Mouse (Mus musculus) gastrocnemius, adult 8-10 months (tissue): ENCODE results near the gene Ehbp1l1. TPM values are rescaled to one million over a fixed set of nuclear protein-coding genes. Genes with fewer than 3 reads are reported as not detected.
A peak's percentile ranks its signal among the peaks of the same experiment; 100 is the strongest.

Experiments
- DNase-seq, 2 experiments: peaks; one replicate each; pipeline ENCODE4 v3.0.0; 2022; ENCODE audit warnings: low spot score in 2 of 2
- total RNA-seq, 4 experiments: library from RNA; stranded (reverse); gene quantifications; 2 replicates each; pipeline ENCODE4 v1.2.4; 2022

Ehbp1l1 gene
- 100 to 1,000 TPM; 195 to 259 (median 242) TPM for total RNA-seq

DNA sequence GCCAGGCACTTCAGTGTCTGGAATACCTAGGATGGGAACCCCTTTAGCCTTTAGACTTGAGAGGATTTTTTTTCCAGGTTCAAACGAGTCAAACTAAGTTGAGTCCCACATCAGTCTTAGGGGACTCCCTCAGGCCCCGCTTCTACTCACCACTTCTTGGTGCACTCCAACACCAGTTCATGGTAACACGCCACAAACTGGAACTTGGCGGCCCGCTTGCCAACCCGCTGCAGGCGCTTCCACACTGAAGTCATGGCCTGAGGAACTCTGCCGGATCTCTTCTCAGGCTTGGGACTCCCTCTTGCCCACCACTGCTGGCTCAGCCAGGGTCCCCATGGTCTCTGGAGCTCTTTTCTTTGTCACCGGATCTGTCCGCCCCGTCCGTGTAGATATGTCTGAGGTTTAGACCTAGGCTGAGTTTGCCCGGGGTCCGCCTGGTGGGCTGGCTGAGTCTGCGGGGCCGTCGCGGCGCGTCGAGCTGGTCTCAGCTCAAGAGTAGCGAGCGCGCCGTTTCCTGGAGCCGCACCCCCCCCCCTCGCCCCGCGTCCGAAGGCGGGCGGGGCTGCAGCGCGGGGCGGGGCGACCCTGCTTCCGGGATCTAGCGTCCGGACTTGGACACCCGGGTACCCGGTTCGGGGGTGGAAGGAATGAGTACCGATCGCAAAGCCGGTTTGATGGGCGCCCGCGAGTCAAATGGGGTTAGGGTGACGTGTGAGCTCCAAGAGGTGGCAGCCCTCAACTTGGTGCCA lies at the start of gene Ehbp1l1:
Gene Ehbp1l1, minus strand, starts transcription at position 551 of the 749 bp plus-strand sequence.
- DNase-seq, result peak in 1 of 2 experiments; percentile 62

DNA sequence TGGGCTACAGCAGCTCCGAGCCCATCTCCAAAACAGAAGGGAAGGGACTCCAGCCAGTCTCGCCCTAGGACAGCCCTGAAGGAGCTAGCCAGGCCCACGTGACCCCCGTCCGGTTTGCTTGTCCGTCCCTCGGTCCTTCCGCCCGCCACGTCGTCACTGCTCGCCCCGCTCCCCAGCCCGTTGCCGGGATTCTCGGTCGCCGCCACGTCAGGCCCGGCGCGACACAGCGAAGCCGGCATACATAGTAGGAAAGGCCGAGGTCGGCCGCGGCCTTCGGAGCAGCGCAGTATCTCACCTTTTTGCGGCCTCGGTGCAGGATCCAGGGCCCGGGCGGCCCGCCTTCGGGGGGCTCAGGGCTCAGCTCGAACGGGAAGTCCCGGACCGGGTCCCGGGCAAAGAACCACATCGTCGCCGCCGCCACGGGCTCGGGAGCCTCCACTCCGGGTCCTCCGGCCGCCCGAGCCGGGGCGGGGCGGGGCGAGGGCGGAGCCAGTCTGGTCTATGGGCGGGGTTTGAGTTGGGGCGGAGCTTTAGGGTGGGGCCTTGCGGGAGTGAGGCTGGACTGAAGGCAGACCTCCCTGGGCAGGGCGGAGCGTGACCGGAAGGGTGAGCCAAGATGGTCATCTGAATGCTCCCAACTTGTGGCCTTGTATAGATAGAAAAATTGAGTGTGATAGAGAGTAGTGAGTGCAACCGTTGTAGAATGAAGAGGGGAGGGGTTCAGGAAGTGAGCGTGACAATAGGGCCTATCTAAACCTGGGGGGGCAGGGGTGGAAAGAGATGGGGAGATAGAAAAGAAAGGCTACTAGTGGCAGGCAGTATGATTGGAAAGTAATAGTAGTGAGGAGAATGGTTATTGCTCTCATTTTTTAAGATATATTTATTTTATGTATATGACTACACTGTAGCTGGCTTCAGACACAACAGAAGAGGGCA lies 45.1 kb upstream of the Ehbp1l1 start, which contains the start of gene Scyl1:
Gene Scyl1, minus strand, starts transcription at position 495 of the 936 bp plus-strand sequence.
- DNase-seq, result peak; percentile 93 to 96

DNA sequence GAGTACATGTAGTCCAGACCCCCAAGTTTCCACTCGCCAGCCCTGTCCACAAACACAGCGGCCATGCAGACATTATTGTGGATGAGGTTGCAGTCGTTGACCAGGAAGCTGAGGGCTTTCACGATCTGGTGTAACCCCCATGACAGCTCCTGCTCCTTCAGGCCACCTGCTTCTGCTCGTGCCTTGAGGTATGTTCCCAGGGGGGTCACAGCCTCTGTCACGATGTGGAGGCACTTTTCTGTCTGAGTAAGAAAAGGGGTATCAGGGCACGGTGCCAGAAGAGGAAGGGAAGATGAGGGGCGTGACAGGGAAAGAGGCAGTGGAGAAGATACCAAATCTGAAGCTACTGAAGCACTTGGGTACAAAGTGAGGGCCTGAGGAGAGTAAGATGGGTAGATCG lies 44.2 kb upstream of the Ehbp1l1 start:
- DNase-seq, result no peak

DNA sequence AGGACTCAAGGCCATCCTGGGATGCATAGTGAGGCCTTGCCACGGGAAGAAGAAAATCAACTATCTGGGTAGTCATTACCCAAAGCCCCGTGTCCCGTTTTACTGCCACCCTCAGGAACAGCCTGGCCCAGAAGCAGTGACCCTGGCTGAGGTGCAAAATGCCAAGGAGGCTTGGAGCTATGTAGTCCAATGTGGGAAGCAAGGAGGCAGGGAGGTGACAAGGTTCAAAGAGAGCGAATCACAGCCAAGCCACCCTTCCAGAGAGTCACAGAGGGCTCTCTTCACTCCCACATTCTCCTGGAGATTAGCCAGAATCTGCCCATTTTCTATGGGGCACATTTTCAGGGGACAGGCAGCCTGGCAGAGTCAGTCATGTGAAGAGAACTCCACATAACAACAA lies 41.2 kb upstream of the Ehbp1l1 start:
- no peak for DNase-seq

DNA sequence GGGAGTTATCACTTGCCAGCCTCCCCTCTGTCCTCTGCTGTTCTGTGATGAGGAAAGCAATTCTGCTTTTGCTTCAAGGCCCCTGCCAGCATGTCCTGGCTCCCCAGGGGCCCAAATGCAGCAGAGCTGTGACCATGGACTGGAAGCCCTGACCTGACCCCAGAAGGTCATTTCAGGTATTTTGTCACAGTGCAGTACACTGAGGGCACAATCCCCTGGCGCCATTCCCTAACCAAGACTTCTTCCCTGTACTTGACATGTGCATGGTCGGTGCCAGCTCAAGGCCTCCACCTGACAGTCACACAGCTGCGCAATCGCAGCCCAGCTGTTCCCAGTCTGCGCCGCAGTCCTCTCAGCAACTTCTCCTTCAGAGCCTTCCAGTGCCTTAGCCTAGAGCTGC lies 37.0 kb upstream of the Ehbp1l1 start:
- no peak for DNase-seq

DNA sequence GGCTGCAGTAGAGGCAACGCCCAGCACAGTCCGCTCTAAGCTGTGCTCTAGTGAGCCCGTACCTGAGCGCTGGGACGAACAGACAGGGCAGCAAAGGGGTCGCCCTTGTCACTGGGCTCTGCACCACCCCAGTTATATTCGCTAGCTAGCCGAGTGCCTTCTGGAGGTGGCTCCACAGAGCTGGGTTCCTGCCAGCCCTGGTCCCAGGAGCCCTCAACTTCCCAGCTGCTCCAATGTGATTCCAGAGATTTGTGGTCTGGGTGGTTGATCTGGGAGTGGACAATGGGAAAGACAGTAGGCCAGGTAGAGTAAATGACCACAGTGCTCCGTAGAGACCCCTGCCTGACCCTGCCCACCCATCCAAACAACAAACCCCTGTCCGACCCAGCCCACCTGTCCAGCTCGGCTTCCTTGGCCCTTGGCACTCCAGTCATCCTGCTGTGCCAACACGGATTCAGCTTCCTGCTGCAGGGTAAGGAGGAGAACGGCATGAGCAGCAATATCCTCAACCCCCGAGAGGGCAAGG lies 32.8 kb upstream of the Ehbp1l1 start:
- DNase-seq, result no peak

DNA sequence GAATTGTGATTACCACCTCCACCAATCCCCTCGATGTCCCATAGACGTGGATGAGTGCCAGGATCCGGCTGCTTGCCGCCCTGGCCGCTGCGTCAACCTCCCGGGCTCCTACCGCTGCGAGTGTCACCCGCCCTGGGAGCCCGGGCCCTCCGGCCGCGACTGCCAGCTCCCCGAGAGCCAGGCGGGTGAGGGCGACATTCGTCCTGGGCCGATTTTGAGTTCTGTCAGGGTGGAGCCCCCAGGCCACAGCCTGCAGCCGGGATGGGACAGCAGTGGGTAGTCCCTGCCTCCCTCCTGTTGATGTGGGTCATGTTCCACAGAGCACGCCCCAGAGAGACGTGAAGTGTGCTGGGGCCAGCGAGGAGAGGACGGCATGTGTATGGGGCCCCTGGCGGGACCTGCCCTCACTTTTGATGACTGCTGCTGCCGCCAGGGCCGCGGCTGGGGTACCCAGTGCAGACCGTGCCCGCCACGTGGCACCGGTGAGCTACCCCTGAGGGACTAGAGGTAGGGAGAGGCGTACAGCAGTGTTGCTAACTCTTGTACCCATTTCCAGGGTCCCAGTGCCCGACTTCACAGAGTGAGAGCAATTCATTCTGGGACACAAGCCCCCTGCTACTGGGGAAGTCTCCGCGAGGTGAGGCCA lies 31.0 kb upstream of the Ehbp1l1 start:
- no peak for DNase-seq

DNA sequence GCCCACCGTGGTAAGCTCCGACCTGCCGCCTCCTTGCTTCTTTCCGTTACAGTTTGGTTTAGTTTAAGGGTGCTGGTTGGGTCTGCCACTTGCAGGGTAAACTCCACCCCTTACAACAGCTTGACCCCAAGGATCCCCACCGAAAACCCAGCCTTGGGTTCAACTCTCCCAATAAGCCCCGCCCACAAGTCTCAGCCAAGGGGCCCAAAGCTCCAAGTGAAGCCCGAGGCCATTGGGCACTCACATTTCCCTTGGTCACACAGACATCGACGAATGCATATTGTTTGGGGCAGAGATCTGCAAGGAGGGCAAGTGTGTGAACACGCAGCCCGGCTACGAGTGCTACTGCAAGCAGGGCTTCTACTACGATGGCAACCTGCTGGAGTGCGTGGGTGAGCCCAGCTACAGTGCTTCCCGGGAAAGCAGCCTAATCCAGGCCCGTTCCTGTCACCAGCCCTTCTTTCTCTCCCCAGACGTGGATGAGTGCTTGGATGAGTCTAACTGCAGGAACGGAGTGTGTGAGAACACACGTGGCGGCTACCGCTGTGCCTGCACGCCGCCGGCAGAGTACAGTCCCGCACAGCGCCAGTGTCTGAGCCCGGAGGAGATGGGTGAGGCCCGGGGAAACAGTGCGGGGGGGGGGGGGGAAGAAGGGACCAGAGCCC lies 30.3 kb upstream of the Ehbp1l1 start:
- no peak for DNase-seq

DNA sequence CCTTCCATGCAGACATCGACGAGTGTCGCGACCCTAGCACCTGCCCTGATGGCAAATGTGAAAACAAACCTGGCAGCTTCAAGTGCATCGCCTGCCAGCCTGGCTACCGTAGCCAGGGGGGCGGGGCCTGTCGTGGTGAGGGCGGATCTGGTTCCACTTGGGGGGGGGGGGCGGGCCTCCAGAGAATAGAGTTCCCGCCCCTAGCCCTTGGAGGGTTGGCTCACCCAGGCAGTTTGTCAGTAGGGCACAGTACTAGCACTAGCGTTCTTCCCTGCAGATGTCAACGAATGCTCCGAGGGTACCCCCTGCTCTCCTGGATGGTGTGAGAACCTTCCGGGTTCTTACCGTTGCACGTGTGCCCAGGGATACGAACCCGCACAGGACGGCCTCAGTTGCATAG lies 25.6 kb upstream of the Ehbp1l1 start:
- no peak for DNase-seq

DNA sequence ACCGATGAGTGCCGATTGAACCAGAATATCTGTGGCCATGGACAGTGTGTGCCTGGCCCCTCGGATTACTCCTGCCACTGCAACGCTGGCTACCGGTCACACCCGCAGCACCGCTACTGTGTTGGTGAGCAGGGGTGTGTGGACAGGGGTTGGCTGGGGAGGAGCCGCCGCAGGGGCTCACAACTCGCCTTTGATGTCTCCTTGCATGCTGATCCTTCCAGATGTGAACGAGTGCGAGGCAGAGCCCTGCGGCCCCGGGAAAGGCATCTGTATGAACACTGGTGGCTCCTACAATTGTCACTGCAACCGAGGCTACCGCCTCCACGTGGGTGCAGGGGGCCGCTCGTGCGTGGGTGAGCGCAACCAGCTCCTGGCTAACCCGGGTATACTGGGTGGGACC lies 24.8 kb upstream of the Ehbp1l1 start:
- no peak for DNase-seq

DNA sequence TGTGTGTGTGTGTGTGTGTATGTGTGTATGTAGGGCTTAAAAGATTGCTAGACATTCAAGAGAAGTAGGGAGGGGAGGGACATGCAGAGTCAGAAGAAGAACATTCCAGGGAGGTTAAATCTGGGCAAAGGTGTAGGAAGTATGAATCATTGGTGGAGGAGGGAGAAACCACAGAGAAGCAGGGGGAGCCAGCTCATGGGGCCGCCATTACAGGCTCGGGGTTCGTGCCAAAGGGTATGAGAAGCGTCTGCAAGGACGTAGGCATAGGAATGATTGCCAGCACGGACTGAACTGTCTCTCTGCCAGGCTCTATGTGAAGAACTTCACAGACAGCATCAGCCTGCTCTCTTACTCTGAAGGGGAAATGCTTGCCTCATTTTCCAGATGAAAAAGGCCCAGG lies 23.4 kb upstream of the Ehbp1l1 start:
- DNase-seq, result no peak

DNA sequence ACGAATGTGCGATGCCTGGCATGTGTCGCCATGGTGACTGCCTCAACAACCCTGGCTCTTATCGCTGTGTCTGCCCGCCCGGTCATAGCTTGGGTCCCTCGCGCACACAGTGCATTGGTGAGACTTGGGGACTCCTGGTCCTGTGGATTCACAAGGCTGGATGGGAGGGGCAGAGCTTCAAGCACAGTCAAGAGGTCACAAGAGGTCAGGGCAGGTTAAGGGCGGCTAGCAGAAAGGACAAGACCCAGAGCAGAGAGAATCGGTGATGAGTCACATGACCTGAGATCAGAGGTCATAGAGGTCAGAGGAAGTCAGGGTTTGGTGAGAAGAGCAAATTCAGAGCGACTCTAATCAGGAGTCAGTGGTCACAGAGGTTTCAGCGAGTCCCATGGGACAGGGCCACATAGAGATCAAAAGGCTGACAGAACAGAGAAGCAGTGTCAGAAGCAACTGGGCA lies 20.8 kb upstream of the Ehbp1l1 start:
- DNase-seq, result no peak

DNA sequence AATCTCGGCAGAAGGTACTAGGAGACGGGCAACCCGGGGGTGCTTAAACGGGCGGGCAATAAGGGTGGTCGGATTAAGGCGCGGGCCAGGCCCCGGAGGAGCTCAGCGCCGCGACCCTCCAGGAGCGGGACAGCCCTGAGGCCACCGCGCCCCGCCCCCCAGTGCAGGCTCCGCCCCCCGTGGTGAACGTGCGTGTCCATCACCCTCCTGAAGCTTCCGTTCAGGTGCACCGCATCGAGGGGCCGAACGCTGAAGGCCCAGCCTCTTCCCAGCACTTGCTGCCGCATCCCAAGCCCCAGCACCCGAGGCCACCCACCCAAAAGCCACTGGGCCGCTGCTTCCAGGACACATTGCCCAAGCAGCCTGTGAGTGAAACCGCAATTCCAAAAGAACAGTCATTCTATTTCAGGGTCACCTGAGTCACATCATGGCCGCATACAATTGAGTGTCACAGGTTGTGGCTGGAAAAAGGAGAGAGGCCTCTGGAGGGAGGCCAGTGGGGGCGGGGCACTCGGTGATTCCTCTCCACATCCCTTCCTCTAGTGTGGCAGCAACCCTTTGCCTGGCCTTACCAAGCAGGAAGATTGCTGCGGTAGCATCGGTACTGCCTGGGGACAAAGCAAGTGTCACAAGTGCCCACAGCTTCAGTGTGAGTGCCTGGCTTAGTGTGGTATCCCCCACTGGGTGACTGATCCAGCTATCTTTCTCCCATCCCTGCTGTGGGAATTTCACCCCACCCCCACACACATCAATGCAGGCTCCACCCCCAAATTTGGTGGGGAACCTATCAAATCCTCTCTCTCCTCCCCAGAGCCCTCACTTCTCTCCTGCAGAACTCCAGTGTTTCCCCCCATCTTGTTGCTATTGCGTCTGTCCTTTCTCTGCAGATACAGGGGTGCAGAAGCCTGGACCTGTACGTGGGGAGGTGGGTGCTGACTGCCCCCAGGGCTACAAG lies 19.9 kb upstream of the Ehbp1l1 start:
- no peak for DNase-seq

DNA sequence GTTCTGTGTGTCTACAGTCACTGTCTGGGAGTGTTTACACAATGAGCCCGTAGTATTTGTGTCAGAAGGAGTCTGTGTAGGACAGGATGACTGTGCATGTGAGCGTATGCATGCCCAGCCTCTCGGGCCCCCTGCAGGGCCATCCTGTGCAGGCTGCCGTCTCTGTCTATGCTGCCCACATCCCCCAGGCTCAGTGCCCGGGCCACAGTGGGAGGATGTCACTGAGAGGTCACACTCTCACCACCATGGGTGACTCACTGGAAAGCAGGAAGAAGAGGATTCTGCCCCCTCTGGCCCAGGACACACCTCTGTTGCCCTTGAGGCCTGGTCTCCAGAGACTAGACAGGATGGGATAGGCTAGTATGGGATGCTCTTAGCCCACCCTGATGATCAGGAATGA lies 17.5 kb upstream of the Ehbp1l1 start:
- no peak for DNase-seq

DNA sequence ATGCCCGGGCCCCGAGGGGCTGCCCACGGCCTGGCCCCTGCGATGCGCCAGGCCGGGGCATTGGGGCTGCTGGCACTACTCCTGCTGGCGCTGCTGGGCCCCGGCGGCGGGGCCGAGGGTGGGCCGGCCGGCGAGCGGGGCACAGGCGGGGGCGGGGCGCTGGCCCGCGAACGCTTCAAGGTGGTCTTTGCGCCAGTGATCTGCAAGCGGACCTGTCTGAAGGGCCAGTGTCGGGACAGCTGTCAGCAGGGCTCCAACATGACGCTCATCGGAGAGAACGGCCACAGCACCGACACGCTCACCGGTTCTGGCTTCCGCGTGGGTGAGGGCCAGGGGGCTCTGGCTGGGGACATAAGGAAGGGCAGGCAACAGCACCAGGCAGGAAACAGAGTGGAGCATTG lies 16.1 kb upstream of the Ehbp1l1 start:
- no peak for DNase-seq

DNA sequence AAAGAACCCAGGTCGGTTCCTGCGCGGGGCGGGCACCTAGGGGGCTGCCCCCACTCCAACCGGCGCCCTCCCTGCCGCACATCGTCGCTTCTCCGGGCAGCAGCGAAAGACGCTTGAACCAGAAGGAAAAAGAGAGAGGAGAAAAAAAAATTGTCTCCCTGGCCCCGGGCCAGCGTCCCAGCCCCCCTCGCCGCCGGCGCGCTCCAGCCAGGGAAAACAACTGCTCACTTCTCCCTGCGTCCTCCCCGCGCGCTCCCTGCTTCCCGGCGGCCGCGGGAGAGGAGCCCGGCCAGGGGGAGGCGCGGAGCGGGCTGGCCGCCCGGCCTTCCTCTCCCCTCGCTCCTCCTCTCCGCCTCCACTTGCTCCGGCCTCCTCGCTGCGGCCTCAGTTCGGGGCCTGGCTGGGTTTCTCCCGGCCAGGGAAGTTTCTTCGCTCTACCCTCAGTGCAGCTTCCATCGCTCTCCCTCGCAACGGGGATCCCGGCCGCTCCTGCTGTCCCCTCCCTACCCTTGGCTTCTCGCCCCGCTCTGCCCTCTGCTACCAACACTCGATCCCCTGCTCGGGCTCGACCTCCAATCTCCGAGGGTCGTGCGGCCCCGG lies 15.6 kb upstream of the Ehbp1l1 start:
- DNase-seq, result peak; percentile 77 to 86

DNA sequence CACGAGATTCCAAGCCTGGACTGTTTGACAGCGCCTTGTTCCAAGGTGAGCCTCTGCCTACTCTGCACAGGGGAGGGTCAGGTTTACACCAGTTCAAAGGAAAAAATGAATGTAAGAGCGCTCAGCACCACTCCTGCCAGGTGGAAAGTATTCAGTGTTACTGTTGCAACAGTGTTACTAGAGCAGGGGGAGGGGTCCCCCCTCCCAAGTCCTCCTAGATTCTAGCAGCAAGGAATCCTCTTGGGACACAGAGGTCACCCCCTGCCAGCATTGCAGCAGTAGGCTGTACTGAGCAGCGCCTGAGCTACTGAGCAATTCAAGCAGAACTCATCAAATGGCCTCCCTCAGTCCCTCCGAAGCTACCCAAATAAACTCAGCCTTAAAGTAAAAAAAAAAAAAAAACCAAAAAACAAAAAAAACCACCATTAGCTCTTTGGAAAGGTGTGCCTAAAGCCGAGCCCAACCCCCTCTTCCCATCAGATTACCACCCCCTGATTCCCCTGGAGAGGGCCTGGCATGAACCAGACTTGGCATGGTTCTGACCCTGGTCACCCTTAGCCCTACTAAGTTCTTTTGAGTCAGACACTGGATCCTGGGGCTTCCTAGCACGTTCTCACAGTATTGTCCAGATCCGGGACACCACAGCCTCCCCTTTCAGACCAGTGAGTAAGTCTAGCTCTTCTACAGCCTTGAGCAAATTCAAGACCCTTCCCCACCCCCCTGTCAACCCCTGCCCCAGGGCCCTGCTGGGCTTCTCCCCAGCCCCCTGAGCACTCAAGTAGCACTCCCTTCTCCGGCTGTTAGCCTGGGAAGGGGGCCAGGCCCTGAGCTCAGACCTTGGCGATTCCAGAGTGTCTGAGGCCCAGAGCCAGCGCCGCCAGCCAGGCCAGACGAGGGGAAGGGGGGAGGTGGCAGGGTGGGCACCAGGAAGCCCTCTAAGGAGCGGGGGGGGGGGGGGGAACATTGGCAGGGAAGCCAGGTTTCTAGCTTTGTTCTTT lies 14.5 kb upstream of the Ehbp1l1 start, which contains the start of gene Ltbp3:
Gene Ltbp3, plus strand, starts transcription at position 585 of the 998 bp plus-strand sequence.
- DNase-seq, result peak; percentile 83 to 86

DNA sequence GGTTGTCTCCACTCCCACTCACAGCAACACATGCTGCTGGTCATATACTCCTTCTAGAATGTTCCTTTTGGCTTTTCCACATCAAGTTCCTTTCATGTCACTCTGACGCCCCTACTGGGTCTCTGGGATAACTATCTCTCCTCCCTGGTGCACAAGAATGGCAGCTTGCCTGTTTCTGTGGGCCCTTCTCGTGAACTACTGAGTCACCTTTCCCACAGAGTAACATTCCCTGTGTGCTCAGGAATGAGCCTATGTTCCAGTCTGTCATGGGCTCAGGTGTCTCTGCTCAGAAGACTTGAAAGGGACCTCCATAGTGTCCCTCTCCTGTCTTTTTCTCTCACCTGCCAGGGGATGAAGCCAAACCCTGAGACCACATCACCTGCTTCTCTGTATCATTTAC lies 13.3 kb upstream of the Ehbp1l1 start:
- DNase-seq, result no peak
